Mouse (Mus musculus) layer of hippocampus, postnatal 36 days (tissue): ENCODE measurements around the gene Mphosph9. TPM values are rescaled to one million over a fixed set of nuclear protein-coding genes. Genes with fewer than 3 reads are reported as not detected.

Source experiments
- DNase-seq, 2 experiments: peaks; one replicate each; pipeline ENCODE4 v3.0.0; 2022
- total RNA-seq, 2 experiments: library from RNA; stranded (reverse); gene quantifications; 2 replicates each; pipeline ENCODE4 v1.2.3; 2021

The Mphosph9 gene
- total RNA-seq, 2 experiments from 2014 or later: 16.8 to 20.5 TPM

DNA sequence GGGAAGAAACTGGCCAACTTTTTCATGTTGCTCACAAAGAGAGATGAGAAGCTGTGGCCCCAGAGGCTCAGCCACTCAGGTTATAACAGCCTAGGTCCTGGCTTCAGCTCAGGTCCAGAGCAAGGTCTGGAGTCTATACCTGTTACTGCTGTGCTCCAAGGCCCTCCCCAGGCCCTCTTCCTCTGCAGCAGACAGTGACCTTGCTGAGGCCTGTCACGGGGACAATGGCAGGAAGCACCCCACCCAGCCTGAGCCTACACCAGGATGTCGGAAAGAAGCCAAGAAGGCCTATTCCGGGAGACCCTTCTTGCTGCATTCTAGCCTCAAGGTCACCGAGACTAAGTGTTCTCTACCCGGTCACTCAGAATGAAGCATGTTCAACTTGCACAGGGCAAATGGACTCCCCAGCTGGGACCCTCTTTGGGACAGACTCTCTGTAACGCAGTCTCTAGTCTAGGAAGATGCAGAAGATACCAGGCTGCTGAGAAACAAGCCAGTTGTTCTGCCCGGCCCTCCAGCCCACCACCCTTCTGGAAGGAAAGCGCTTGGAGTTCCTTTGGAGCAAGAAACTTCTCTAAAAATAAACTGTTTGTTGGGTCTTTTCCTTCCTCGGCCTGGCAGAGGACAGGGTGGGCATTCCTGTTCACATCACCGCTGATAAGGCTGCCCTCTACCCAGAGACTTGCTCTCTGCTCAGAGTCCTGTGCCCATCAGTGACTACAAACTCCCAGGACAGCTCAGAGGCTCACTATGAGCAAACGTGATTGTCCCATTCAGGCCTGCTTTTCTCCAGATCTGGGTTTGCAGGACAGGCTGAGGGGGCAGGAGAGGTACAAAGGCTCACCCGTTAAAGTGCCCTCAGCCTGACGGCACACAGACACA is 113.9 kb downstream of the Mphosph9 start:
- no peak for DNase-seq

DNA sequence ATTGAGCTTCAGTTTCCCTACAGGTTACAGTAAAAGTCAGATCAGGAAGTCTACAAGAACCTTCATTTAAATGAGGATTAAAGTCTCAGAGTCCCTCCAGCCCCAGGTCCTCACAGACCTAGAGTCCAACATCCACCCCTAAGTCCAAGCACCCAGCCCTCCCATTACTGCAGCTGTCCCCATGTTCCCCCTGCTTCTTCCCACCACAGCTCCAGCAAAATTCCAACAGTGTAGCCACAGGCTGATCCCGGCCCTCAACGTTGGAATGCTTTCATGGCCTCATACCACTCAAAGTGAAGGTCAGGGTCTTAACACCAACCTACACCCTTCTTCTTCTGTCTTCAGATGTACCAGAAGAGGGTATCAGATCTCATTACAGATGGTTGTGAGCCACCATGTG is 116.1 kb downstream of the Mphosph9 start:
- no peak for DNase-seq

DNA sequence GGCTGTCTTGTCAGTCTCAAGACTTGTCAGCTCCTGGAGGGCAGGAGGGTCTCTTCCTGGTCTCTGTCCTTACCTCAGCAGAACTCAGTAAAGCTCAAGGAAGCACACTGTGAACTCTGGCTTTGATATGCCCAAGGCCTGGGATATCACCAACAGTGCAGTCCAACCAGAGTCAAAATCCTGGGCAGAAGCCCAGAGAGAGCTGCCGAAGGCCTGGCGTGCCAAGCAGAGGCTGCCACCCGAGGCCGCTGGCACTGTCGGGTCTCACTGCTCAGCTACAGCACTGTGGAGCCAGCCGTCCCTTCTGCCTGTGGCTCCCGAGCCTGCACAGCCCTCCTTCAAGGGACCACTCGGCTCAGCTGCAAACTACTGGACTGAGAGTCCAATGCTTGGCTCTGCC is 116.5 kb downstream of the Mphosph9 start:
- peak in 1 of 2 experiments; percentile 57 for DNase-seq

DNA sequence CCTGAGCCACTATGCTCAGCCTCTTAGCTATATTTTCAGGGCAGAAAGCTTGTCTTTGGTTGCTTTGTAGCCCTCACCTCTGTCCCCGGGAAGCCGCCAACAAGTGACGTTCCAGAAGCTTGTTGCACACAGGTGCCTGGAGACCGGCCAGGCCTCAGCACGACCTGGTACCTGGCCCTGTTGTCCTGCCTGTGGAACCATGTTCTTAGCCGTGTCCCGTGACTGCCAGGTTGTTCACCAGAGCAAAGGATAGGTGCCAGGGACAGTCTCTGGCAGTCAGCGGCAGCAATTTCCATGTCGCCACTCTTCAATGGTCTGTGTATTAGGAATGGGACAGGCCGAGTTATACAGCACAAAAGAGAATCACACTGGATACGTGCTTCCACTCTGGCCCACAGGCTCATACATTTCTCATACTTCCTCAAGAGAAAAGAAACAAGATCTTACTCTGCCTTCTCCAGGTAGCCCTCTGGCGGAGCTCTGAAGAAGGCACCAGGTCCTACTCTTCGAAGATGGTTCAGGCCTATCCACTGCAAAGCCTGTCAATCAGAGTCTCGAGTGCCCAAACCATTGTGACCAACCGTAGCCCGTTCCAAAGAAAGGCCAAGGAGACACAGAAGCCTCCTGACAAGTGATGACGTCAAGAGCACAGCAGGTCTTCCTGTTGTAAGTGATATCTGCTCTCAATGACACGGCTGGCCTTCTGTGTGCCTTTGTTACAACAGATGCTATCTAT is 117.3 kb downstream of the Mphosph9 start:
- DNase-seq: no peak

DNA sequence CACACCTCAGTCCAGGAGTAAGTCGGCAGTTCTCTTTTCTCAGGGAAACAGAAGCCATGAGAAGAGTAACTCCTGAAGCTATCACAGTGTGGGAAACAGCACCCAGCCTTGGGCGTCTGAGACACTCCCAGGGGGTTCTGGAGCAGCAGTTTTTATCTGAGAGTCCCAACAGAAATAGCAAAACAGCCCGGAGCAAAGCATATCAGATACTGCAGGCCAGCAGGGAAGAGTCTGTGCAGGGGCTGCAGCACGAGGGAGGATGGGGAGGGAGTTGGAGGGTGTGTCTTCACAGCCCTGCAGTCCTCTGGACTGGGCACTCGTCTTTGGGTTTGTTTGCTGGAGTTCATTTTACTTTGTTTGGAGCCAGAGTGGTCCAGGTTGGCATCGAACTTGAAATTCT is 117.9 kb downstream of the Mphosph9 start:
- no peak for DNase-seq

DNA sequence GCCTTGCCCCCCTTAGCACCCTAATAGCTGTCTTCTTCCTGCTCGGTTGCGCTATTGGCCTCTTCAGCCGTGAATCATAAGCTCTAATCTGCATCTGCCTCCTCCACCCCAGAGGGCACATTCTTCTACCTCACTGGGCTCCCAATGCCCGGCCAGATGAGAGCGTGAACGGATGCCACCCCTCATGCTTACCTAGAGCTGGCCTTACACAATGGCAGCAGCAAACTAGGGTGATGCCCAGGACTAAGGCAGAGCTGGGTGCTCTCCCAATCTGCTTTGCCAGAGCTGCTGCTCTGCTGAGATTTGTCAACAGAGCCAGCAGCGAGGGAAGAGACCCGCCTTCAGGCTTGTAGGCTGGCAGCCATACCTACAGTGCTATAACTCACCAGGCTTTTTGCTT is 119.7 kb downstream of the Mphosph9 start:
- DNase-seq: no peak

DNA sequence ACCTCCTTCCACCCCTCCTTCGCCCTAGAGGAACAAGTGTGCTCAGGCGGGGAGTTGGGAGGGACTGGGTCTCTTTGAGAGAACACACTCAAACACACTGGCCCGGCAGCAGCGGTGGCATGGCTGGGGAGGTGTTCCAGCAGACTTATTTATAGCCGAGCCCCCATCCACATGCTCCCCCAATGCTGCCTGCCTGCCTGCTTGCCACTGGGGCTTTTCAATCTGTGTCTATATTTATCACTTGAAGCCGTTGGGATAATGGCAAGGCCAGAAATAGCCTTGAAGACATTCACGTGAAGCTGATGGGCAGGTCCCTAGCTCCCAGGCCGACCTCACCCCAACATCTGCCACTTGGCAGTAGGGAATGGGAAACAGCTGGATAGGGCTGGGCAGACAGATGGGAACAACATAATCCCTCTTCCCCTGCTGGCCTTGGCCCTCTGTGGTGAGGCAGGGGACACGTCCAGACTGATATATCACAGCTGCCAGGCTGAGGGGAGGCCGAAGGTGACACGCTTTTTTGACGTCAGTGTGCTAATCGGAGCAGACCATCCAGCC is 121.2 kb downstream of the Mphosph9 start:
- no peak for DNase-seq

DNA sequence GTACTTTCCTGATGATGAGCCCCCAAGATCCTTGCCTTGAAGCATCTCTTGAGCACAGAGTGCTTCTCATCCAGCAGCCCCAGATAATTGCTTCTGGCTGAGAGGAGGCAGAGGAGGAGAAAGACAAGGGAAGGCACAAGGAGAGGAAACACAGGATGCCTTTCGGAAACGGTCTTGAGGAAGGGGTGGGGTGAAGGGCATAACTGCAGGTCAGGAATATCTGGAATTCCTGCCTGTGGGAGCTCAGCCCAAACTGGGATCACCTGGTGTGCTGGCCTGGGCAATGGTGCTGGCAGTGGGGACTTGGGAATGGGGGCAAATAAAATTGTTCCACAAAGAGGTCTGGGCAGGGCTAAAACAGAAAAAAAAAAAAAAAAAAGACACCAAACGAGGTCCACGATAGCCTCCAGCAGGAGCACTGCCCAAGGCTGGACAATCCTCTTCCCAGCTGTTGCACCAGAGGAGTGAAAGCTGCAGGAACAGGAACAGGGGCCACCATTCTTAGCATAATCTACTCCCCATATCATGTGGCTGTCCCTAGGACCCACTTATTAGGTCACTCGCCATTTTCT is 121.9 kb downstream of the Mphosph9 start:
- DNase-seq: no peak

DNA sequence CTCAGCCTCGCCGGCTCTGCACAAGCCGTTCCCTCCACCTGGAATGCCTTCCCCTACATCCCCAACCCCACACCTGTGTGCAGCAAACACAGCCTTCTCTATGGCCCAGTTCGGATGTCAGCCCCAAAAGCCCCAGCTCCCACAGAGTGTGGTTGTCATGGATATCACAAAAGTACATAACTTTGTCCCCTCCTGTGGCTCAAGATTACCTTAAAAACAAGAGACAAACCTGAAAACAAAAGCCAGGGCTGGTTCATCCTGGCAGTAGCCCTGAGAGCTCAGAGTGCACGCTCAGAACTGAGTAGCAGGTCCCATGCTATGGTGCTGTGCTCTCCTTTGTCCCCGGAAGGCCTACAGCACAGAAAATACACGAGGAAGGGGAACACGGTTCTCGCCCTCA is 122.6 kb downstream of the Mphosph9 start:
- DNase-seq: no peak

DNA sequence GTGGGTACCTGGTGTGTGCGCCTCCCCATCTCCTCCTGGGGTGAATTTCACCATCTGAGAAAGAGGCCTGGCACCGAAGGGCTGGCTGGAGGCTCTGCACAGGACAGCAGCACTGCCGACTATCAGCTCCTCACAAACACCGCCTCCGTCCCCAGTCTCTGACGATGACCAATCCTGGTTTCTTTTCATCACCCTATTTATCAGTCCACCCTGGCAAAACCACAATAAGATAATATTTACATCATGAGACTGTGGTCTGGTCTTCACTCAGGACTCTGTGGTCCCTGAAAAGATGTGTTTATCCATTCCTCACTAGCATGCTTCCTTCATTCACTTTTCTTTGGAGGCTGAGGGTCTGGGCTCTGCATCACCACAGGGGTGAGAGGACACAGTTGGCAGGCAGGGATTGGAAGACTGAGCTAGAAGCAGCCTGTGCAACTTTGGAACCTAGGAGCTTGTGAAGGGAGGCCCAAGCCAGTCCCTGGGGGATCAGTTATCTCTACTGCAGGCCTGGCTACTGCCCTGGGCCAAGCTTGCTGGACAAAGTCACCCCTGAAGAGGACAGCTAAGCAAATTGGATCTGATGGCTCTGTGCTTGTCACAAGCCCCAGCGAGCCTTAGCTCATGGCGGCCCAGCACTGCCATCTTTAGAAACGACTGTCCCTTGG is 123.5 kb downstream of the Mphosph9 start:
- DNase-seq: no peak

DNA sequence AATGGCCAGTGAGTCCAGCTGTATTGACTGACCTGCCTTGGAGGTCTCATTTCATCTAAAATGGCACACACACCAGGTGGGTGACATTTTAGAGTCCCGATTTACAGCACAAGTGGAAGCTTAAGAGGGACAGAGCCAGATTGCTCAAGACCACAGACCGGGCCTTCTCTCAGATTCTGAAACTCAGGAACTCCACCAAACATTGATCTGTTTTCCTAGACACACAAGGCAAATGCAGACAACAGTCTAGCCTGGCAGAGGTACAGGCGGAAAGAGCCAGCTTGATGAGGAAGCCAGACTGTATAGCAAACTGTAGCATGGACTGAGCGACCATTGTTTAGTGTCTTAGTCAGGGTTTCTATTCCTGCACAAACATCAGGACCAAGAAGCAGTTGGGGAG is 124.5 kb downstream of the Mphosph9 start:
- no peak for DNase-seq

DNA sequence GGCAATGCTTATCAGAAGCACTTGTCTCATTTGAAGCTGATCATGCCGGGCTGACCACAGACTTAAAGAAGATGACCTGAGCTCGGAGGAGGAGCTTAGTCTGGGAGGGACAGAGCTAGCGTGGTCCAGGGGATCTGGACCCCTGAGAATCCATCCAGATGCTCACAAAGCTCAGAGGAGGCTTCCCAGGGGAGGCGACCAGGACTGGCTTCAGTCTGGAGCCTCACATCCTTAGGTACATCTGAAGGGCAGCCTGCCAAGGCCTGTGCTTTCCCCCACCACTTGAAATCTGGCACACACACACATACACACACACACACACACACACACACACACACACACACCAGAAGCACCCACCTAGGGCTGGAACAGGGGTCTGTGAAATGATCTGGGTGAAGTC is 125.7 kb downstream of the Mphosph9 start:
- no peak for DNase-seq

DNA sequence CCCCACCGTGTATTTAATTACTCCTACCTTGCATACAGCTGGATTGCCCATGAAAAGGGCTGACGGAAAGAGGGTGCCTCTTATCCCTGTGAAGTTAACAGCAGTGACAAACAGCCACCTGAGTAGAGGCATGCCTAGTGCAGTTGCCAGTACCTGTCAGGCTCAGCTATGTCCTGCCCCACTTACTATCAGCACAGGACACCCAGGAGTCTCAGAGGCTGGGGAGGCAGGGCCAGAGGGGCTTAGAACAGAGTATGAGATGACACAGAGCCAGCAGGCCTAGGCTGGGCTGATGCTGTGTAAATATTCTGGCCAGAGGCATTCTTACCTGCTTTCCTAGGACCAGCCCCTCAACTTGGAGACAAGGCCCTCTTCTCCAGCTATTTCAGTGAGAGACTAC is 126.2 kb downstream of the Mphosph9 start:
- no peak for DNase-seq

Other genes starting within 250 kb of the Mphosph9 start
- gene Abcb9, start 232.2 kb downstream of the Mphosph9 start, total RNA-seq: 10 to 100 TPM; 27.2 to 30.7 TPM
- 10 to 100 TPM; 34.1 to 36.2 TPM for gene Ogfod2, start 215.7 kb downstream of the Mphosph9 start, total RNA-seq
- gene Arl6ip4, start 211.9 kb downstream of the Mphosph9 start, total RNA-seq: 10 to 100 TPM; 52.6 to 57.5 TPM
- 100 to 1,000 TPM; 281 to 377 TPM for gene Pitpnm2, start 78.2 kb downstream of the Mphosph9 start, total RNA-seq
- 10 to 100 TPM; 15.5 to 16.6 TPM for gene 2810006K23Rik, start 117 bp upstream of the Mphosph9 start, total RNA-seq
- gene Cdk2ap1, start 35.1 kb upstream of the Mphosph9 start, total RNA-seq: 10 to 100 TPM; 95.1 to 99.2 TPM
- gene Sbno1, start 98.0 kb upstream of the Mphosph9 start, total RNA-seq: 100 to 1,000 TPM; 148 to 157 TPM
- gene Kmt5a, start 112.0 kb upstream of the Mphosph9 start, total RNA-seq: 10 to 100 TPM; 63.9 to 78.5 TPM
- gene Rilpl2, start 150.4 kb upstream of the Mphosph9 start, total RNA-seq: 10 to 100 TPM; 19.8 to 20.6 TPM
- gene Snrnp35, start 155.2 kb upstream of the Mphosph9 start, total RNA-seq: 10 to 100 TPM; 27.4 to 31.7 TPM
- gene Rilpl1, start 203.4 kb upstream of the Mphosph9 start, total RNA-seq: 10 to 100 TPM; 68.7 to 72.1 TPM
- 100 to 1,000 TPM; 102 to 106 TPM for gene Tmed2, start 212.7 kb upstream of the Mphosph9 start, total RNA-seq
- gene Ddx55, start 224.9 kb upstream of the Mphosph9 start, total RNA-seq: 10 to 100 TPM; 23.3 to 28.3 TPM